Mouse (Mus musculus) liver, adult 2 months (tissue): ENCODE data around the gene Vmn2r85. TPM values are rescaled to one million over a fixed set of nuclear protein-coding genes. Genes with fewer than 3 reads are reported as not detected.
"Not testable (repeated sequence)": the region's sequence is repeated elsewhere in the genome, so short reads cannot be mapped to it uniquely, and the experiment has no call there.

Experiments used
- DNase-seq: peaks from one replicate; pipeline ENCODE4 v3.0.0-alpha.2; 2011; ENCODE audit warnings: low read depth, low spot score; ENCODE audit errors: extremely low read depth
- H3K27ac ChIP-seq: fragments of 200-500 bp; replicated peaks from 2 replicates; pipeline ENCODE4 v1.5.1; 2012; ENCODE audit warnings: low read depth, mild to moderate bottlenecking, control low read depth, inconsistent platforms, low read length; ENCODE audit not compliant: insufficient read depth
- H3K27me3 ChIP-seq: fragments of 200-500 bp; 2 replicates; pipeline ENCODE4 v1.6.1; 2012; ENCODE audit warnings: mild to moderate bottlenecking, moderate library complexity, low read length, inconsistent platforms; ENCODE audit not compliant: control insufficient read depth, insufficient read depth
- H3K36me3 ChIP-seq: fragments of 200-500 bp; 2 replicates; pipeline ENCODE4 v1.6.1; 2012; ENCODE audit warnings: low read length, inconsistent platforms; ENCODE audit not compliant: control insufficient read depth, insufficient read depth
- H3K4me1 ChIP-seq: fragments of 200-500 bp; 2 replicates; pipeline ENCODE4 v1.6.1; 2011; ENCODE audit warnings: low read length; ENCODE audit not compliant: control insufficient read depth, insufficient read depth
- H3K4me3 ChIP-seq: fragments of 200-500 bp; 2 replicates; pipeline ENCODE4 v1.5.1; 2011; ENCODE audit warnings: low read depth, mild to moderate bottlenecking, control low read depth, low read length, moderate library complexity; ENCODE audit not compliant: insufficient read depth
- H3K79me2 ChIP-seq: fragments of 200-500 bp; 2 replicates; pipeline ENCODE4 v1.6.1; 2012; ENCODE audit warnings: inconsistent platforms, mild to moderate bottlenecking, low read length, moderate library complexity; ENCODE audit not compliant: control insufficient read depth, insufficient read depth
- H3K9ac ChIP-seq: fragments of 200-500 bp; 2 replicates; pipeline ENCODE4 v1.6.1; 2012; ENCODE audit warnings: low read depth, mild to moderate bottlenecking, control low read depth, inconsistent platforms, low read length
- CTCF ChIP-seq: fragments of 200-500 bp; IDR thresholded peaks from 2 replicates; pipeline ENCODE4 v1.5.1; 2011; ENCODE audit warnings: low read depth, low read length, control low read depth
- POLR2A ChIP-seq: fragments of 200-500 bp; IDR thresholded peaks from 2 replicates; pipeline ENCODE4 v1.6.1; 2011; ENCODE audit warnings: low read length, control low read depth; ENCODE audit not compliant: insufficient read depth; ENCODE audit errors: extremely low read depth
- WGBS: fragments of 180-500 bp; shearing (Covaris S2); methylation state at CpG from one replicate; pipeline ENCODE4 v1.1.7; 2018; 5-methylcytosine and 5-hydroxymethylcytosine counted together
- polyA plus RNA-seq: library from polyadenylated mRNA; depleted of rRNA; stranded (reverse); fragments of >200 nt; gene quantifications from 2 replicates; pipeline ENCODE4 v1.2.3, GENCODE M21; 2012; rRNA removed
- total RNA-seq: library from RNA; depleted of rRNA; stranded (reverse); fragments of >200 nt; gene quantifications from 2 replicates; pipeline ENCODE4 v1.2.3, GENCODE M21; 2014; rRNA removed

Gene Vmn2r85
- total RNA-seq (not detected in 2 replicates), polyA plus RNA-seq (not detected in 2 replicates)

DNA sequence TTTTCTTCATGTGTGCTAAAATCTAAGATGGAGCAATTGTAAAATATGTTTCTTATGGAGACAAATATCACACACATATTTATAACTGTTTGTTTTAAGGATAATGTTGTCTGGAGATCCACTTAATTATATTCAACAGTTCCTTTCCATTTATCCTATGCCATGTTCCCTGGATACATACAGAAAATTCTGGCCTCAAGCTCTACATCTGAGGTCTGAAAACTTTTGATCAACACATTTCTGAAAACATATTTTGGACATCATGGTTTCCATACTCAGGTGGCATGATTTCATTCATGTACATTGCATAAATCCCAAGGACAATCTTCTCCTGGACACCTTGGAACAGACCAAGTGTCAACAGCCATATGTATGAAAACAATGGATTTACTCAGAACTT is at the start of gene Vmn2r85:
Gene Vmn2r85 (minus strand): TSS at position 101 of the 400 bp plus-strand sequence.
- H3K36me3 ChIP-seq, DNase-seq, H3K27ac ChIP-seq, H3K27me3 ChIP-seq, H3K79me2 ChIP-seq, H3K9ac ChIP-seq, H3K4me1 ChIP-seq, H3K4me3 ChIP-seq: not testable (repeated sequence)

DNA sequence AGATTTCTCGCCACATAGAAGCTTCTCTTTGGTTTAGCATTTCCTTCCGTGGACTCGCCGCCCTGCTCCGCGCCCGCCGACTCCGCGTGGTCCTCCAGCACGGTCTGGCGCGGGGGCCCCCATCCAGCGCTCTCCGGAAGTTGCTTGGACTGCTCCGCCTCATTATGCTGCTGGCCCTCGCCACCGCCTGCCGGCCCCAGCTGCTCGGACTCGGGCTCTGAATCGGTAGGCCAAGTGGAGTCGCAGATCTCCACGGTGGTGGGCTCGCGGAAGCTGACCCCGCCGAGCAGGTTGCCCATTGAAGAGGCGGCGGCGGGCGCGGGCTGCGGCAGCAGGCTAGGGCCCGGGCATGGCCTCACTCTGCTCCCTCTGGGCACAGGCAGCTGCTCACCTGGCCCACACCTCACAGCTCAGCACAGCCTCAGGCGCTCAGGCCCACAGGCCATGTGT is 40.8 kb upstream of the Vmn2r85 start:
- no peak for TF ChIP-seq CTCF
- no peak for TF ChIP-seq POLR2A
- H3K27me3 ChIP-seq: no peaks in the 10 kb centered on the region
- peak overlapping the region; percentile 29; the same call in 1 of the 2 replicates for H3K9ac ChIP-seq
- DNase-seq: no peak
- H3K79me2 ChIP-seq: no peaks in the 10 kb centered on the region
- 4% methylated on average over 36 of the region's 36 CpGs for WGBS
- peak overlapping the region; percentile 35; the same call in 1 of the 2 replicates for H3K4me3 ChIP-seq
- no peaks in the 10 kb centered on the region for H3K4me1 ChIP-seq
- H3K27ac ChIP-seq: no peak overlapping the region
- H3K36me3 ChIP-seq: no peaks in the 10 kb centered on the region

DNA sequence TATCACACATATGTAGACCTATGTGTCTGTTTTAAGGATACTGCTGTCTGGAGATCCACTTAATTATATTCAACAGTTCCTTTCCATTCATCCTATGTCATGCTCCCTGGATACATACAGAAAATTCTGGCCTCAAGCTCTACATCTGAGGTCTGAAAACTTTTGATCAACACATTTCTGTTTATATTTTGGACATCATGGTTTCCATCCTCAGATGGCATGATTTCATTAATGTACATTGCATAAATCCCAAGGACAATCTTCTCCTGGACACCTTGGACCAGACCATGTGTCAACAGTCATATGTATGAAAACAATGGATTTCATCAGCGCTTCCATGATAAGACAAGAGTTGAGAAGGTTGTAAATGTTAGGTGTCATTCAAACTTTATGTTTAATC is 26.4 kb upstream of the Vmn2r85 start, which contains the start of gene Vmn2r86:
Gene Vmn2r86 (minus strand): TSS at position 101 of the 400 bp plus-strand sequence.
- H3K27me3 ChIP-seq, DNase-seq, H3K27ac ChIP-seq, H3K79me2 ChIP-seq, H3K36me3 ChIP-seq, H3K9ac ChIP-seq, H3K4me1 ChIP-seq, H3K4me3 ChIP-seq: not testable (repeated sequence)
- 93% methylated on average over 1 of the region's 1 CpGs for WGBS

DNA sequence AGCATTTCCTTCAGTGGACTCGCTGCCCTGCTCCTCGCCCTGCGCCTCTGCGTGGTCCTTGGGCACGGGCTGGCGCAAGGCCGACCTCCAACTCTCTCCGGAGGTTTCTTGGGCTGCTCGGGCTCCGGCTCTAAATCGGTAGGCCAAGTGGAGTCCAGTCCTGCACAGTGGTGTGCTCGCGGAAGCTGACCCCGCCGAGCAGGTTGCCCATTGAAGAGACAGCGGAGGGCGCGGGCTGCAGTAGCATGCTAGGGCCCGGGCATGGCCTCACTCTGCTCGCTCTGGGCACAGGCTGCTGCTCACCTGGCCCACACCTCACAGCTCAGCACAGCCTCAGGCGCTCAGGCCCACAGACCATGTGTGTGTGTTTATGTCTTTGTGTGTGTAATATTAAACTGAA is 15.3 kb upstream of the Vmn2r85 start:
- Histone ChIP-seq H3K4me3 (no peak overlapping the region), H3K79me2 (no peaks in the 10 kb centered on the region), H3K27ac (no peak overlapping the region), H3K36me3 (no peaks in the 10 kb centered on the region), H3K27me3 (no peaks in the 10 kb centered on the region), H3K4me1 (no peaks in the 10 kb centered on the region), H3K9ac (no peak overlapping the region)
- TF ChIP-seq CTCF: no peak
- no peak for TF ChIP-seq POLR2A
- WGBS: 85% methylated on average over 21 of the region's 21 CpGs
- DNase-seq: no peak

- not testable (repeated sequence) for H3K27ac ChIP-seq, H3K79me2 ChIP-seq, H3K9ac ChIP-seq, H3K27me3 ChIP-seq, H3K4me3 ChIP-seq, H3K4me1 ChIP-seq, H3K36me3 ChIP-seq, DNase-seq
- WGBS: 79% methylated on average over 11 of the region's 11 CpGs
These were observed 4.8 kb upstream of the Vmn2r85 start for GRCm38 (mm10) chr10:130434185-130434898.

- not testable (repeated sequence) for H3K4me1 ChIP-seq, H3K27ac ChIP-seq, H3K79me2 ChIP-seq, DNase-seq, H3K4me3 ChIP-seq, H3K9ac ChIP-seq, H3K27me3 ChIP-seq, H3K36me3 ChIP-seq
- 66% methylated on average over 2 of the region's 2 CpGs for WGBS
These were observed 7.1 kb downstream of the Vmn2r85 start for GRCm38 (mm10) chr10:130422368-130422767.
